In genomic region chr10:79803716-79804323, GRCm38 (mm10) we compare ENCODE assay signal across 9 mouse cellular contexts. TPM values are rescaled to one million over a fixed set of nuclear protein-coding genes. Genes with fewer than 3 reads are reported as not detected.
DNase-seq lines count a peak whose midpoint lies in the region; ATAC-seq lines count a peak whose summit lies in the region.
"Had no signal": no experiment of that assay in that cellular context is flagged by ENCODE, and none has a peak within 500 bp of the region (broad histone marks: within the 10 kb centered on the region; RNA-seq: fewer than 3 reads in every experiment).

No protein-coding gene starts in this region.

- no peaks in the 10 kb centered on the region for H3K27me3 ChIP-seq in kidney, embryonic 16.5 days (ENCODE audit: insufficient read depth, low read length)
- H3K27me3 ChIP-seq in limb, embryonic 13.5 days = no peaks in the 10 kb centered on the region

- peaks cover 10% of the 10 kb centered on the region for H3K36me3 ChIP-seq in kidney, embryonic 16.5 days (ENCODE audit: insufficient read depth, low read length)
- H3K36me3 ChIP-seq in limb, embryonic 13.5 days = peaks cover 33% of the 10 kb centered on the region

- WGBS in kidney, embryonic 16.5 days = 7% methylated on average over 29 of the region's 29 CpGs
- WGBS in limb, embryonic 13.5 days = 5% methylated on average over 29 of the region's 29 CpGs

- H3K9ac ChIP-seq in kidney, embryonic 16.5 days (replicated peaks; ENCODE audit: low read length) = peak overlapping the region; percentile 44
- peak overlapping the region; percentile 55 for H3K9ac ChIP-seq in limb, embryonic 13.5 days

- no peak overlapping the region for H3K4me3 ChIP-seq in kidney, embryonic 16.5 days (ENCODE audit: low read length)
- H3K4me3 ChIP-seq in limb, embryonic 13.5 days = peak overlapping the region; percentile 28

- no peak overlapping the region; the same call in 1 of the 2 replicates for H3K27ac ChIP-seq in kidney, embryonic 16.5 days (ENCODE audit: low read length)
- H3K27ac ChIP-seq in limb, embryonic 13.5 days = peak overlapping the region; percentile 44; the same call in 1 of the 2 replicates

- H3K4me2 ChIP-seq in kidney, embryonic 16.5 days (replicated peaks; ENCODE audit: low read depth, low read length) = peak overlapping the region; percentile 27
- peak overlapping the region; percentile 59 for H3K4me2 ChIP-seq in limb, embryonic 13.5 days (replicated peaks)

- no peaks in the 10 kb centered on the region for H3K9me3 ChIP-seq in kidney, embryonic 16.5 days (ENCODE audit: low read length)
- H3K9me3 ChIP-seq in limb, embryonic 13.5 days = no peaks in the 10 kb centered on the region

- peaks cover 78% of the 10 kb centered on the region for H3K4me1 ChIP-seq in kidney, embryonic 16.5 days (ENCODE audit: insufficient read depth, low read length)
- H3K4me1 ChIP-seq in limb, embryonic 13.5 days = peaks cover 53% of the 10 kb centered on the region

- DNase-seq in adrenal gland, adult (ENCODE audit: inconsistent age in 2 of 2, low spot score in 1 of 2) = peak; percentile 64 to 74
- DNase-seq in adrenal gland, adult 18-20 months (ENCODE audit: low spot score in 2 of 2) = no peak
- DNase-seq in cerebellum, adult 8-10 months = peak; percentile 51
- peak; percentile 94 for DNase-seq in right cerebral cortex, adult 2 months (ENCODE audit: low spot score in 2 of 2)
- DNase-seq in B cell, adult 2 months = no peak

- peak; percentile 80 for ATAC-seq in frontal cortex, adult (ENCODE audit: low TSS enrichment)
- peak; percentile 50 for ATAC-seq in kidney, embryonic 16.5 days (ENCODE audit: low FRiP score, low TSS enrichment)
- peak; percentile 85 for ATAC-seq in limb, embryonic 13.5 days (ENCODE audit: low FRiP score, low read depth)

RNA-seq across cellular contexts. Expression of gene Palm, which starts 10.4 kb away (rescaled TPM):
- total RNA-seq in adrenal gland, adult 18-20 months (2021) = 10 to 100 TPM; 59.4 to 62.2 TPM
- polyA plus RNA-seq in kidney, embryonic 16.5 days (2015; fragmentation: Nextera tagmentation; extraction: Ambion mirVana) = 190 and 194 TPM in 2 replicates
- 101 TPM in 2 replicates for polyA plus RNA-seq in limb, embryonic 13.5 days (2015; fragmentation: Nextera tagmentation; extraction: Ambion mirVana)

RNA-seq across cellular contexts. Expression of gene Prss57, which starts 13.1 kb away (rescaled TPM):
- total RNA-seq in adrenal gland, adult 18-20 months (2021) = not detected
- polyA plus RNA-seq in kidney, embryonic 16.5 days (2015; fragmentation: Nextera tagmentation; extraction: Ambion mirVana) = not detected in 2 replicates
- polyA plus RNA-seq in limb, embryonic 13.5 days (2015; fragmentation: Nextera tagmentation; extraction: Ambion mirVana) = 0.11 TPM in 1 of 2 replicates, not detected in the other

RNA-seq across cellular contexts. Expression of gene Misp, which starts 17.0 kb away (rescaled TPM):
- total RNA-seq in adrenal gland, adult 18-20 months (2021) = under 1 TPM; 0.60 to 0.74 TPM
- 18.2 and 18.5 TPM in 2 replicates for polyA plus RNA-seq in kidney, embryonic 16.5 days (2015; fragmentation: Nextera tagmentation; extraction: Ambion mirVana)
- polyA plus RNA-seq in limb, embryonic 13.5 days (2015; fragmentation: Nextera tagmentation; extraction: Ambion mirVana) = 0.90 and 1.4 TPM in 2 replicates
- total RNA-seq: common myeloid progenitor, adult 5-6 weeks had no signal

RNA-seq across cellular contexts. Expression of gene Fstl3, which starts 26.7 kb away (rescaled TPM):
- 10 to 100 TPM; 11.0 to 28.5 TPM for total RNA-seq in adrenal gland, adult 18-20 months (2021)
- 23.9 and 26.4 TPM in 2 replicates for polyA plus RNA-seq in kidney, embryonic 16.5 days (2015; fragmentation: Nextera tagmentation; extraction: Ambion mirVana)
- 7.0 and 7.8 TPM in 2 replicates for polyA plus RNA-seq in limb, embryonic 13.5 days (2015; fragmentation: Nextera tagmentation; extraction: Ambion mirVana)

RNA-seq across cellular contexts. Expression of gene Rnf126, which starts 37.1 kb away (rescaled TPM):
- 10 to 100 TPM; 47.4 to 51.1 TPM for total RNA-seq in adrenal gland, adult 18-20 months (2021)
- 66.4 and 77.0 TPM in 2 replicates for polyA plus RNA-seq in kidney, embryonic 16.5 days (2015; fragmentation: Nextera tagmentation; extraction: Ambion mirVana)
- polyA plus RNA-seq in limb, embryonic 13.5 days (2015; fragmentation: Nextera tagmentation; extraction: Ambion mirVana) = 93.0 and 95.4 TPM in 2 replicates

Comparison
In these comparisons a context has a peak if more than half of its experiments do, and no peak if none do; other contexts are left out.
1. DNase-seq: peak in adrenal gland, adult (2 of 2), cerebellum, adult 8-10 months (single experiment) and right cerebral cortex, adult 2 months (2 of 2); none in adrenal gland, adult 18-20 months (0 of 2) and B cell, adult 2 months (0 of 2).
2. Peak in every context shown above with its lines, with median percentiles within 50 percentile points of each other: ATAC-seq.